Mouse (Mus musculus): ENCODE results near the gene Ddx27.
"Not testable (repeated sequence)": the region's sequence is repeated elsewhere in the genome, so short reads cannot be mapped to it uniquely, and the experiment has no call there.

Ddx27 gene

DNA sequence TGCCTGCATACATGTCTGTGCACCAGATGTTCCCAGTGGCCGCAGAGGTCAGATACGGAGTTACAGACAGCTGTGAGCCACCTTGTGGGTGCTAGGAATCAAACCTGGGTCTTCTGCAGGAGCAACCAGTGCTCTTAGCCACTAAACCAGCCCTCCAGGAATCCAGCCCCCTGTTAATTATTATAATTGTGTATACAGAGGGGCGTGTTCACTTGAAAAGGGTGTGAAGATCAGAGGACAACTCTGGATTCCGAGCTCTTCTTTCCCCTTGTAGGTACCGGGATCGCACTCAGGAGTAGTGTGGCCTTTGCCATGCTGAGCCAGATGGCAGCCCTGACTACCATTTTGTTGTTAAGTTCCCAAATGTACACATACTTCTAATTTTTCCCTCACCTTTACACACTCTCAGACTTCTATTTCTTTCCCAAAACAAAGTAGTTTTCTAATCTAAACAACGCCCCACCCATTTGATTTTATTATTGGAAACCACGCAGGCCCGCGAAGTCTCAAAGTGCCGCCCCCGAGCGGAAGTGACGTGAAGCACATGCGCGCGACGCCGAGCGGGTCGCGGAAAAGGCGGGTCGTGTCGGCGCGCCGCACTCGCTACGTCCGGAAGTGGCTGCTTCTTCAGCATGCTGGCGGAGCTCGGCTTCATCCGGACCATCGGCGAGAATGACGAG, at the start of gene Ddx27:
Ddx27 (plus strand) TSS at position 492 of the 680 bp plus-strand sequence.
- DNase-seq, result peak; percentile 93

DNA sequence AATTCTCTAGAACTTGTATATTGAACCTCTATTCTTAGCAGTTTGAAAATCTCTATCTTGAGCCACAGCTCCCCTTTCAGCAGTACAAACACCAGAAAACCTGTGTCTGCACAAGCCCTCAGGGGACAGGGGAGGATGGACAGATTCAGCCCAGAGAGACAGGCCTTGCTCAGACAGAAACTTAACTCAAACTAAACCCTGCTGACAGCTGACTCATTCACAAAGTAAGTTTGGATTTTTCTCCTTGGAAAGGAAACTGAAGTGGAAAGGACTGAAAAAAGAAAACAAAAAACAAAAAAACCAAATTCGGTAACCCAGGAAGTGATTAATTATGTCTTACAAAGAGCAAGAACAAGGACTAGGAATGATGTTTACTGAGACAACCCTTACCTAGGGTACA, 41.8 kb upstream of the Ddx27 start:
- no peak for DNase-seq

DNA sequence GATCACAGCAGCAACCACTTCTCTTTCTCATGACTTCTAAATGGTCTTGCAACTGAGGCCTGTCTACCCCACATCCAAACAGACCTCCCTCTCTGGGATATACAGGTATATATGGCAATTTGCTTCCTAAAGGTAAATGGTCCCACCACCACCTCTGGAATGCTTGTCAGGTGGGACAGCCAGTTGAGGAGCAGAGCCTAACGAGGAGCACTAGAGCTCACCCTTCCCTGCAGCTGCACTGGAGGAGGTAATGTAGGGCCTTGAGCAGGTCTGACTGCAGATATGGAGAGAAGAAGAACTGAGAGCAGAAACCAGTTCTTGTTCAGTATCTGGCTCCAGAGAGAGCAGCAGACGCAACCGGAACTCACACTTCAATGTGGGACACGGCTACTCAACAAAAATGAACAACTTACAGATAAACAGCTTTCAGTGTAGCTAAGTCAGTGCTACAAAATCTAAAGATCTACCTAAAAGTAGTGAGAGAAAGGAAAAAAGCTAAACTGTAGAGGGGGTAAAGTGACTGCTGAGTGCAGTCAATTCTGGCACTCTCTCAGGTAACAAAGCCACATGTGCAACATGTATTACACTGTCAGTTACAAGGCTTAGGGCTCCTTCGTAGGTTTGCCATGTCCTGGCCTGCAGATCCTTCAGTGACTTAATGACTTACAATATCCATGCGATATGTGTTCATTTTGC, 40.7 kb upstream of the Ddx27 start:
- DNase-seq, result no peak

DNA sequence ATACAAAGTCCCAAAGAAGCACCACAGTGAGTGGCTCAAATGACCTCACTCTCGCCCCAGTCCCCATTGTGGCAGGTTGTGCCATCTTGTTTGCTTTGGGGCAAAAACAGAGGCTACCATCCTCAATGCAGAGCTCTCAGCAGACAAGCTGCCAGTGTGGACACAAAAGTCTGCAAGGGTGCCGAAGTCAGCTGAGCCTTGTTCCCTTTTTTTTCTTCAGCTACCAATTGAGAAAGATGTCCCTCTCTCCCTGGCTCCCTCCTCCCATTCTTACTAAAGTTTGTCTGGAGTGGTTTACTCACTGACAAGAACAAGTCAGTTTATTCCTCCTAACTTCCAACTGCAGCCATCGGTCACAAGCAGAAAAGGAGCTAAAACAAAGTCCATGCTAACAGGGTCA, 38.6 kb upstream of the Ddx27 start:
- no peak for DNase-seq

DNA sequence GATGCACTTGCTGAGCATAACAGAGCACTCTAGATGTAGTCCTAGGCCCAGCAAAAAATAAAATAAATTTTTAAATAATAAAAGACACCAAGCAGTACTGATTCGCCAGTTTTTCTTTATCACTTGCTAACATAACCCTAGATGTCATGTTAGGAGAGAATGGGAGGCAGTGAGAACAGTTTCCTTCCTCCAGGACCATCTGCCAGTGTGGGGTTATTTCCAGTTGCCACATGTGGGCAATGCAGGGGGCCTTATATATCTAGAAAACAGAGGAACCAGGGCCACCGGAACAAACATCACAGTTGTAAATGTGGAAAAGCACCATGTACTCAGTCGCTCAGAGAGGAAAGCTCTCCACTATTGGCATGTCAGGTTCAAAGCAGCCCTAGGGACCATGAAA, 37.5 kb upstream of the Ddx27 start:
- no peak for DNase-seq

GRCm38 (mm10) chr2:166980161-166980560, 34.8 kb upstream of the Ddx27 start:
- no peak for DNase-seq

- no peak for DNase-seq
Observed at GRCm38 (mm10) chr2:166983351-166983894, 31.6 kb upstream of the Ddx27 start.

GRCm38 (mm10) chr2:166990861-166991260, 24.1 kb upstream of the Ddx27 start:
- DNase-seq, result no peak

GRCm38 (mm10) chr2:166991945-166992344, 23.0 kb upstream of the Ddx27 start:
- peak; percentile 30 for DNase-seq

DNA sequence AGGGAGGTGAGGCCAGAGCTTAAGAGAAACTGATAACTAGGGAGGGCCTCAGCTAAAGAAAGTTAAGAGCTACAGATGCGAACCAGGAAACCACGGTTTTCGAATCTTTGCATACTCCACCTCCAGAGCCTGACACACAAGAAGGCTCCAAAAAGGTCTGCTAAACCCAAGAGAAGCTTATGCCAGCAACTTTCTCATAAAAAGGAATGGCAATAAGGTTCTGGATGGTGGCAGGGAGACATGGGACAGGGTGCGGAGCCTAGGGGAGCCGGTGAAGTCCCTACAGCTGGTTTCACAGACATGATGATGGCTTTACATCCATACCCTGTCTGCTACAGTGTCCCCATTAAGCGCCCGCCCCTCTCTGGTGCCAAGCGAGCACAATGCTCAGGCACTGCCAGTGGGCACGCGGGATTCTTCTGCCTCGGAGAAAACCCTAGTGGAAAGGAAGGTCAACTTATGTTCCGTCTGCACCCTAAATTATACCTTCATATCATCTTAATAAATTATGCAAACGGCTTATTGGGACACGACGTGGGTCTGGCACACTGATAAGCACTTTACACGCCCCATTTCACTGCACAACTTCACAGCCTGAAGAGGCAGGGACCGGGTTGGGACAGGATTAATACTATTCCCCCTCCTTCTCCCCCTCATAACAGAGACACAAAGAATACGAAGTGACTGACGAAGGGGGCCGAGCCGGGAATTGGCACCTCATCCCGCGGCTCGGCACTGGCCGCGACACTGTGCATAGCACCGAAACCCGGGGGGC, 19.8 kb upstream of the Ddx27 start:
- DNase-seq, result peak; percentile 29

DNA sequence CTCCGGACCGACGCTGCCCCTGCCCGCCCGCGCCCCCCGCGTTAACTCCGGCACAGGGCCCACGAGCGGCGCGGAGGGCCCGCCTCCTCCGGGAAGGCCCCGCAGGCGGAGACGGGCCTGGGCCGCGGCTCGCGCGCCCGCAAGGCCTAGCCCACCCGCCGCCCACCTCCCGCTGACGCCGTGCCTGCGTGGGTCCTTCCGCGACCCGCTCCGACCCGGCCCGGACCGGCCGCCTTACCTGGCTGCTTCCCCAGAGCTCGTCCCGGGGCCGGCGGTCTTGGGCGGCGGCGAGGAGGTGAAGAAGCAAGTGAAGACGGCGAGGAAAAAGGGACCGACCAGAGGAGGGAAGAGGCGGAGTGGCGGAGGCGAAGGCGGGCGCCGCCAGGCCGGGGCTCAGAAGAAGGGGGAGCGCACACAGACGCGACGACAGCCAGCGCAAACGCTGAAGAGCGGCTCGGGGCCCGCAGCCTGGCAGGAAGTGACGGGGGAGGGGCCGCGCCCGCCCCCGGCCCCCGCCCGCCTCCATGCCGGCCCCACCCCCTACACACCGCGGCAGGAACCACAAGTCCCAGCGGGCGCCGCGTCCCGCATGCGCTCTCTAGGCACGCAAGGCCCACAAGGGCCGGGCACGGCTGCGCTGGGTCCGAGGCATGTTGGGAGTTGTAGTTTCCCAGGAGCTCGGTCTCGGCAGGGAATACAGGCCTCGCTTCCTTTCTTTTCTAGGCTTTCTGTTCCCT, 19.0 kb upstream of the Ddx27 start, which contains the start of gene Stau1:
Stau1 (minus strand) TSS at position 504 of the 737 bp plus-strand sequence.
- DNase-seq, result peak; percentile 96

DNA sequence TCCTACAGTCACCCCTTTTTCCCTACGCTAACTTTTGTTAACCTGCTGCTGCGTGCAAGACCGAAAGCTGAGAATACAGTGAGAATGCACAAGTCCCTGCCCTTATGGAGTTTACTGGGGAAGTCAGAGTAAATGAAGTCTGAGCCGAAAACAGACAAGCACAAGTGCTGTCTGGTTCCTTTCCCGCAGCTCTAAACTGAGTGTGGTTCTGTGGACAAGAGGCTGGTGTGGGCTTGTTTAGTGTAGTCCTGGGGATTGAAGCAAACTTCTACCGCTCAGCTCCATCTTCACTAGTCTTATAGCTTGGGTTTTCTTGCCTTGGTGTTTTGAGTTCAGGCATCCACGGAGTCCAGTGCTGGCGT, 18.5 kb upstream of the Ddx27 start:
- no peak for DNase-seq

GRCm38 (mm10) chr2:167001486-167001885, 13.5 kb upstream of the Ddx27 start:
- no peak for DNase-seq

DNA sequence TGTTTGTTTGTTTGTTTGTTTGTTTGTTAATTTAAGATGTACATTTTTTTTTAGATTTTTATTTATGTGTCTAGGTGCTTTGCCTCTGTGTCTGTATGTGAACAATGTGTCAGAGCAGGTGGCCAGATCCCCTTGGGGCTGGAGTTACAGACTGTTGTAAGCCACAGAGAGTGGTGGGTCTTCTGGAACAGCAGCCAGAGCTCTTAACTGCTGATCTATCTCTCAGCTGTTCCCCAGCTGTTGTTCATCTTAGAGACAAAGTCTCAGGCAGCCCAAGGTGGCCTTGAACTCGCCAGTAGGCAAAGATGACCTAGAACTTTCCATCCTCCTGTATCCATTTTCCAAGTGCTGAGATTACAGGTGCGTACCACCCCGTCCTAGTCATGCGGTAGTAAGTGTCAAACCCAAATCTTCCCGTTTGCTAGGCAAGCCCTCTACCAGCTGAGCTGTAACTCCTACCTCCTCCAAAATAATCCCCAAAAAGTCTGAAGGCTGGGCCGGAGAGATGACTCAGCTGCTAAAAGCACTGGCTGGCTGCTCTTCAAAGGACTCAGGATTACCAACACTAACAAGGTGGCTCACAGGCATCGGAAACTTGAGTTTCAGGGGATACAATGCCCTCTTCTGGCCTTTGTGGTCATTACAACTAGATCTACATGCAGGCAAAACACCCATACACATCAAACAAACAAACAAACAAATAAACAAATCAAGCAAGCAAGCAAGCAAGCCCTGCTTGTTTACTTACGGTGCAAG, 10.7 kb upstream of the Ddx27 start:
- DNase-seq, result peak; percentile 90

DNA sequence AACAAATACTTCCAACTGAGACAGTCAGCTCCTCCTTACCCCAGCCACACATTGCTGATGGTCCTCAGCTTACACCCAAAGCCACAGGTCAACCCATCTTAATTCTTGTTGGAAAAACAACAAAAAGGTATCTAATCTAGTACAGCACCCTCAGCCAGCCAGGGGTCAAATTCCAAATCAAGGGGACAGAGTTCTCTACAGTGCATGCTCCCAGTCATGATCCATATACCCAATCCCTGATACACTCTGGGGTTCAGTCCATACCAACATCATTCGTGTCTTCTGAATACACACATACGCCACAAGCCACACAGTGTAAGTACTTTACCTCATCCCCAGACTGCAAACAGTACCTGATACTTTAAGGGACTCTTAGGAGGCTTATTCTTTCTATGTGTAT, 8.6 kb upstream of the Ddx27 start:
- DNase-seq, result peak; percentile 36

GRCm38 (mm10) chr2:167007001-167007491, 7.9 kb upstream of the Ddx27 start:
- DNase-seq, result no peak

DNA sequence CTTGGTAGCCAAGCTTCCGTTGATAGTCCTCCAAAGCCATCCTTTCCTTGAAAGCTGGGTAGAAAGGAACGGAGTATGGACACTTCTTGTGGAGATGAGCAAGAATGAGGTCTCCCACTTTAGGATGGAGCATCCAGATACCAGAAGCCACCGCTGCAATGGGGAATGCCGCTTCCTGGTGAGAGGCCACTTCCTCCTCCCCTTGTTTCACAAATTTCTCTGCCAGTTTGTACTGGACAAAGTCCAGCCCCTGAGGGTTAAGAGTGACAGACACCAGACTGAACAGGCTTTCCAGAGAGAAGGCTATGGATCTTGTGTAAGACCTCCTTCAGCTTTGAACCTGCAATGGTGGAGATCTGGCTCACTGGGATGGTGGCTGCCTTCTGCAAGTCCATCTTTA, 7.4 kb upstream of the Ddx27 start:
- DNase-seq, result not testable (repeated sequence)

DNA sequence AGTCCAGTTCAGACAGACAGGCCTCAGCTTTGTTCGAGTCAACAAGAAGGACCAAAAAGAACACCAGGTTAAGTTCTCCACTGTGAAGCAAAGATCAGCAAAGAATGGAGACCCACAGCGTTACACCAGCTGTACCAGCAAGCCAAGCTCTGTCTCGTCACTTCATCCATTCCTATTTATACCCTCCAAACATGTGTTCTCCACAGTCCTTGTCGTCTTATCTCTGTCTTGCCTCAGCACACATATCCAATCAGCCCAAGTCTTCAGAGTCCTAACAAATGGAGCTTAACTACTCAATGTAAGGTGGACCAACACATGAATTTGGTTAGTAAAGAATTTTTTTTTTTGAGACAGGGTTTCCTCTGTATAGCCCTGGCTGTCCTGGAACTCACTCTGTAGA, 5.5 kb upstream of the Ddx27 start:
- no peak for DNase-seq

GRCm38 (mm10) chr2:167010546-167010945, 4.4 kb upstream of the Ddx27 start:
- DNase-seq, result no peak

DNA sequence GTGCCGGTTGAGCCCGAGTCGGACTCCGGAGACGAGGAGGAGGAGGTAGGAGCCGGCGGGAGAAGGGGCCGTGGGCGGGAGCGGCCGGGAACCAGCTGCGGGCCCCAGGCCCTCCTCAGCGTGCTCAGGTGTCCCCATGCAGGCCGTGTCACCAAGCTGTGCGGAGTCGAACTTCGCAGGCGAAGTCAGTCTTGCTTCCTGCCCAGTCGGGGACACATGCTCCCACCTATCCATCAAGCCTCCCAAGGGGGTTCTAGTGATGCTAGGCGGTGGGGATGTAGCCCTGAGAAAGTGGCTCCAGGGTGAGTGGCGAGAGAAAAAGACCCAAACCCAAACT, 357 bp downstream of the Ddx27 start:
- no peak for DNase-seq

DNA sequence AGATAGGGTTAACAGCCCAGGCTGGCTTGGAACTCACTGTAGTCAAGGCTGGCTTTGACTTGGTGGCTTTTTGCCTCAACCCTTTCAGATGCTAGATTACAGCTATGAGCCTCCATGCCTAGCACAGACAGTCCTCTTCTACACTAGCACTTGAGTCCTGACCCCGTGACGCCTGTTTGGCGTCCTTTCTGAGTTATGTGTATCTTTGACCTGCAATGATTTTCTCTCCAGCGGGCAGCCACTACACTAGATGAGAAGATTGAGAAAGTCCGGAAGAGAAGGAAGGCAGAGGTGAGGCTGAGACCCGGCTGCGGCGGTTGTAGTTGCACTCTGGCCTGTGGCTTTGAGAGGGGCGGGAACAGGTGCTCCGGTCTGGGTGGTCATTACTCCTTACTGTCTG, 4.4 kb downstream of the Ddx27 start:
- no peak for DNase-seq

DNA sequence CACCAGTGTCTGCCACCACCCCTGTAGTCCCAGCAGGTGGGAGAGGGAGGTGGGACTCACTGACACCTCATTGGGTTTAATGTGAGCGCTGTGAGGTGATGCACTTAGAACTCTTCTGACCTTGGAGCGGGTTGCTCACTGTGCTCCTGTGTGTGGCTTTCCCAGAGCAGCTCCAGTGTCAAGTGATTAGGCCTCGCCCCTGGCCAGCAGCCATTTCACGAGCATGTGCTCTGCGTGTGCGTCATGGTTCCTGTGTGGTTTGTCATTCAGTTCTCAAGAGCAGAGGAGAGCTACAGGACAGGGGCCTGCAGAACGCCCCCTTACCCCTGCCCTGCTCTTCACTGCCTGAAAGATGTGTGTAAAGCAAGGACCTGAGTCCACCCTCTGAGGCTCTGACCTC, 13.6 kb downstream of the Ddx27 start:
- DNase-seq, result no peak

Measured in kidney, adult 9 months (tissue).